Mouse (Mus musculus) CH12.LX (cell line): ENCODE measurements at regions not wholly inside any gene's neighbourhood (a gene's known extent, or its start where the extent isn't known, plus 50 kb on each side); places are given as distances from the start of the nearest gene placed in this dataset.

Source experiments
- DNase-seq: peaks from one replicate; pipeline ENCODE4 v3.0.0-alpha.2; 2013; ENCODE audit errors: extremely low read depth
- H3K27ac ChIP-seq: 2 replicates; pipeline ENCODE4 v1.5.1; 2012; ENCODE audit warnings: low read depth, mild to moderate bottlenecking, control low read depth, moderate library complexity; ENCODE audit not compliant: insufficient read depth
- H3K27me3 ChIP-seq: replicated peaks from 2 replicates; pipeline ENCODE3; 2012; ENCODE audit warnings: inconsistent platforms
- H3K36me3 ChIP-seq, 2 experiments: replicated peaks in 1 of 2; 2 replicates each; pipeline versions ENCODE3 to v1.6.1; 2012; ENCODE audit warnings: inconsistent platforms in 1 of 2, low read length in 1 of 2, mild to moderate bottlenecking in 1 of 2, mixed read lengths in 1 of 2, moderate library complexity in 1 of 2; ENCODE audit not compliant: control insufficient read depth in 1 of 2, insufficient read depth in 1 of 2
- H3K4me1 ChIP-seq, 2 experiments: 2 replicates each; pipeline ENCODE4 v1.6.1; 2012; ENCODE audit warnings: inconsistent platforms in 1 of 2, moderate library complexity in 1 of 2; ENCODE audit not compliant: insufficient read depth in 2 of 2, control insufficient read depth in 1 of 2
- H3K4me2 ChIP-seq: 2 replicates; pipeline ENCODE4 v1.6.1; 2012; ENCODE audit warnings: low read depth, mild to moderate bottlenecking, control low read depth; ENCODE audit not compliant: poor library complexity, insufficient read depth, severe bottlenecking
- H3K4me3 ChIP-seq, 3 experiments: fragments of 150-350 bp in 1 of 3; sonication (generic) in 1 of 3; replicated peaks in 1 of 3; 2 replicates each; pipeline versions ENCODE3 to v1.5.1; 2011 to 2012; ENCODE audit warnings: low read depth in 2 of 3, low read length in 2 of 3, mild to moderate bottlenecking in 2 of 3, moderate library complexity in 2 of 3, control low read depth in 1 of 3, improper control_type of control experiment in 1 of 3, inconsistent platforms in 1 of 3, mixed read lengths in 1 of 3; ENCODE audit not compliant: poor library complexity in 1 of 3
- H3K79me2 ChIP-seq: replicated peaks from 2 replicates; pipeline ENCODE4 v1.6.1; 2012; ENCODE audit warnings: mild to moderate bottlenecking, moderate library complexity; ENCODE audit not compliant: control insufficient read depth, poor library complexity, insufficient read depth, severe bottlenecking; ENCODE audit errors: extremely low read depth
- H3K9ac ChIP-seq: 2 replicates; pipeline ENCODE4 v1.6.1; 2012; ENCODE audit warnings: low read depth, mild to moderate bottlenecking, control low read depth, moderate library complexity; ENCODE audit not compliant: insufficient read depth
- H3K9me3 ChIP-seq: replicated peaks from 2 replicates; pipeline ENCODE3; 2012; ENCODE audit warnings: low read length, inconsistent platforms, mixed read lengths
- BHLHE40 ChIP-seq: IDR thresholded peaks from 2 replicates; pipeline ENCODE4 v1.6.1; 2011; ENCODE audit warnings: mild to moderate bottlenecking, low read depth, low read length, improper control_type of control experiment
- CHD1 ChIP-seq: IDR thresholded peaks from 2 replicates; pipeline ENCODE4 v1.6.1; 2012; ENCODE audit warnings: low read depth, low read length, improper control_type of control experiment, inconsistent platforms
- CHD2 ChIP-seq: IDR thresholded peaks from 2 replicates; pipeline ENCODE4 v1.6.1; 2011; ENCODE audit warnings: low read length, improper control_type of control experiment
- GABPA ChIP-seq: IDR thresholded peaks from 2 replicates; pipeline ENCODE4 v1.6.1; 2012; ENCODE audit warnings: low read depth, low read length, improper control_type of control experiment, inconsistent platforms; ENCODE audit not compliant: insufficient replicate concordance
- HCFC1 ChIP-seq: IDR thresholded peaks from 2 replicates; pipeline ENCODE4 v1.6.1; 2012; ENCODE audit warnings: low read depth, mild to moderate bottlenecking, inconsistent platforms, low read length, improper control_type of control experiment
- IRF4 ChIP-seq: IDR thresholded peaks from 2 replicates; pipeline ENCODE4 v1.6.1; 2014; ENCODE audit warnings: low read depth, mild to moderate bottlenecking, inconsistent platforms, low read length, improper control_type of control experiment
- JUN ChIP-seq: IDR thresholded peaks from 2 replicates; pipeline ENCODE4 v1.6.1; 2011; ENCODE audit warnings: low read depth, mild to moderate bottlenecking, low read length, improper control_type of control experiment, moderate library complexity; ENCODE audit not compliant: insufficient read depth
- MAFK ChIP-seq: IDR thresholded peaks from 2 replicates; pipeline ENCODE4 v1.6.1; 2011; ENCODE audit warnings: low read length, improper control_type of control experiment; ENCODE audit not compliant: insufficient replicate concordance
- MAX ChIP-seq: IDR thresholded peaks from 2 replicates; pipeline ENCODE4 v1.6.1; 2011; ENCODE audit warnings: low read length, improper control_type of control experiment
- MAZ ChIP-seq: IDR thresholded peaks from 2 replicates; pipeline ENCODE4 v1.6.1; 2012; ENCODE audit warnings: low read depth, mild to moderate bottlenecking, inconsistent platforms, low read length, improper control_type of control experiment, moderate library complexity
- MEF2A ChIP-seq: IDR thresholded peaks from 2 replicates; pipeline ENCODE4 v1.6.1; 2014; ENCODE audit warnings: low read depth, mild to moderate bottlenecking, inconsistent platforms, low read length, improper control_type of control experiment, borderline replicate concordance
- MYC ChIP-seq: IDR thresholded peaks from 2 replicates; pipeline ENCODE4 v1.6.1; 2011; ENCODE audit warnings: low read depth, mild to moderate bottlenecking, improper control_type of control experiment, low read length
- NELFE ChIP-seq: IDR thresholded peaks from 2 replicates; pipeline ENCODE4 v1.6.1; 2011; ENCODE audit warnings: low read depth, low read length, improper control_type of control experiment
- PAX5 ChIP-seq: IDR thresholded peaks from 2 replicates; pipeline ENCODE4 v1.6.1; 2012; ENCODE audit warnings: low read length, inconsistent platforms, mixed read lengths
- POLR2A ChIP-seq: IDR thresholded peaks from 2 replicates; pipeline ENCODE4 v1.6.1; 2011; ENCODE audit warnings: low read depth, mild to moderate bottlenecking, improper control_type of control experiment, low read length
- POLR2AphosphoS2 ChIP-seq: IDR thresholded peaks from 2 replicates; pipeline ENCODE4 v1.6.1; 2011; ENCODE audit warnings: low read depth, low read length, improper control_type of control experiment
- RCOR1 ChIP-seq: conservative IDR thresholded peaks from 2 replicates; pipeline ENCODE4 v1.6.1; 2012; ENCODE audit warnings: low read depth, mild to moderate bottlenecking, inconsistent platforms, low read length, improper control_type of control experiment
- SIN3A ChIP-seq: IDR thresholded peaks from 2 replicates; pipeline ENCODE4 v1.6.1; 2012; ENCODE audit warnings: low read length, improper control_type of control experiment, inconsistent platforms
- SMC3 ChIP-seq: IDR thresholded peaks from 2 replicates; pipeline ENCODE4 v1.6.1; 2011; ENCODE audit warnings: low read depth, low read length, improper control_type of control experiment
- TBP ChIP-seq: conservative IDR thresholded peaks from 2 replicates; pipeline ENCODE4 v1.6.1; 2011; ENCODE audit warnings: low read depth, low read length, improper control_type of control experiment
- TCF12 ChIP-seq: IDR thresholded peaks from 2 replicates; pipeline ENCODE4 v1.6.1; 2014; ENCODE audit warnings: low read depth, mild to moderate bottlenecking, inconsistent platforms, low read length, improper control_type of control experiment
- UBTF ChIP-seq: IDR thresholded peaks from 2 replicates; pipeline ENCODE4 v1.6.1; 2012; ENCODE audit warnings: low read depth, mild to moderate bottlenecking, inconsistent platforms, low read length, improper control_type of control experiment, moderate library complexity
- USF1 ChIP-seq: IDR thresholded peaks from 2 replicates; pipeline ENCODE4 v1.6.1; 2014; ENCODE audit warnings: low read depth, mild to moderate bottlenecking, inconsistent platforms, low read length, improper control_type of control experiment
- ZC3H11A ChIP-seq: IDR thresholded peaks from 2 replicates; pipeline ENCODE4 v1.6.1; 2012; ENCODE audit warnings: low read depth, mild to moderate bottlenecking, inconsistent platforms, low read length, improper control_type of control experiment
- ZKSCAN1 ChIP-seq: IDR thresholded peaks from 2 replicates; pipeline ENCODE4 v1.6.1; 2012; ENCODE audit warnings: low read depth, inconsistent platforms, low read length, improper control_type of control experiment, borderline replicate concordance
- ZMIZ1 ChIP-seq: IDR thresholded peaks from 2 replicates; pipeline ENCODE4 v1.6.1; 2012; ENCODE audit warnings: low read depth, mild to moderate bottlenecking, inconsistent platforms, low read length, improper control_type of control experiment
- dilution Hi-C: fragments of 300-500 bp; cut with MboI; formaldehyde crosslinking; loops from 2 replicates; pipeline ENCODE4 v1.14.3; 2020; ENCODE audit warnings: low sequenced_read_pairs; ENCODE audit not compliant: extremely low pct_unique_long_range_greater_than_20kb, extremely low pct_ligation_motif_present
- in situ Hi-C: fragments of 300-500 bp; cut with MboI; formaldehyde crosslinking; loops from 3 replicates; pipeline ENCODE4 v1.14.3; 2019; ENCODE audit warnings: low sequenced_read_pairs, low pct_ligation_motif_present, low pct_unique_long_range_greater_than_20kb, mixed read lengths

DNA sequence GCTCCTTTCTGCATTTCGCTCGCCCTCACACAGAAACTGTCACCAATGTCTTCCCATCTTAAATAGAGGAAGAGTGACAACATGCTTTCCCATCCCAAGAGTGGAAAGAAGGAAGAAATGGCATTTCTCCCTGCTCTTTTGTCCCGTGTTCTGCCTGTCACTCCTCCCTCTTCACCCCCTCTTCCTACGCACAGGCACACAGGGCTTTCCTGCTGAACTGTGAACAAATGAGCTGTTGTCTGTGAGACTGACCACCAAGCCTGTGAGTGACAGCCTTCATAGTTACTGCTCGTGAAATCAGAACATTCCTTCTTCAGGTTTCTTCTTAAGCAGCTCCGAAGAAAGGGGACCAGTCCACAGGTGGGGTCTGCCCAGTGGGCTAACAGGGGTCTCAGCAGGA, 1134.8 kb upstream of the Gulo start:
- TF ChIP-seq RCOR1 (no peak), ZMIZ1 (no peak), POLR2AphosphoS2 (no peak), MYC (no peak), PAX5 (no peak), TCF12 (no peak), MAFK (no peak), UBTF (no peak), NELFE (no peak), ZC3H11A (no peak), GABPA (no peak), CHD2 (no peak), SIN3A (no peak), MEF2A (no peak), CHD1 (no peak), MAX (no peak), SMC3 (no peak), HCFC1 (no peak), MAZ (no peak), BHLHE40 (no peak)
- peaks cover 0 to 9% of the 10 kb centered on the region in 2 experiments; a peak in 2 of 4 replicates for H3K4me1 ChIP-seq
- DNase-seq, result no peak
- no peak overlapping the region for H3K9ac ChIP-seq
- in situ Hi-C loops, result no loop called here
- no peaks in the 10 kb centered on the region for H3K27me3 ChIP-seq
- no peaks in the 10 kb centered on the region for H3K79me2 ChIP-seq
- no peaks in the 10 kb centered on the region for H3K9me3 ChIP-seq
- no peak overlapping the region for H3K4me3 ChIP-seq
- no peak overlapping the region for H3K27ac ChIP-seq
- H3K4me2 ChIP-seq, result no peak overlapping the region
- no peaks in the 10 kb centered on the region for H3K36me3 ChIP-seq
- dilution Hi-C loops, result no loop called here

DNA sequence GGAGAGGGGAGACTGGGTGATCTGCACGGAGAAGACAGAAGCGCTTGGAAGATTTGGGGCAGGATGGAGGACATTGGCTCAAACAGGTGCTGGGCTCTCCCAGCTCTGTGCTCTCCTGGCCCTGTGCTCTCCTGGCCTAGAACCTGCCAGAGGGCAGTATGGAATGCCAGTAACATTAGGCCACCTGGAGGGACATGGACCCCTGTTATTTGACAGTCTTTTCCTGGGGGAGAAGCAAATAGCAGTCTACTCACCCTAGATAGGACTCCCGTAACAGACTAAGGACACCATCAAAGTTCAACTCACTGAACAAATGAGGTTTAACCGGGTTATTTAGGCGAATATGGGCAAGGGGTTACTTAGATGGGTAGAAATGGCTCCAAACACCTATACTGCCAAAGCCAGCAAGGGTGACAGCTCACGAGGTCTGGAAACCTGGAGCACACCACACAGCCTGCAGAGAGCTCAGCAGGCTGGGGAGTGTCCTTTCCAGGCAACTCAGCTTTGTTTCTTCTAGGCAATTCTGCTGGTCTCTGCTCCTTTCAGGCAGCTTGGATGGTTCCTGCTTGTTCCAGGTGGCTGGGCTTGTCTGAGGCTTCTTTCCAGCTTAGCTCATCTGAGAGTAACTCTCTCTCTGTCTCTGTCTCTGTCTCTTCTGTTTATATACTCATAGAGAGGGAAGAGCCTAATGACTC, 1133.7 kb upstream of the Gulo start:
- no peaks in the 10 kb centered on the region for H3K79me2 ChIP-seq
- H3K4me2 ChIP-seq, result no peak overlapping the region
- H3K27ac ChIP-seq, result no peak overlapping the region
- in situ Hi-C loops, result no loop called here
- H3K27me3 ChIP-seq, result no peaks in the 10 kb centered on the region
- no peak overlapping the region for H3K9ac ChIP-seq
- no peak overlapping the region for H3K4me3 ChIP-seq
- H3K36me3 ChIP-seq, result no peaks in the 10 kb centered on the region
- dilution Hi-C loops, result no loop called here
- H3K4me1 ChIP-seq, result peaks cover 0 to 9% of the 10 kb centered on the region in 2 experiments; a peak in 2 of 4 replicates
- no peak for TF ChIP-seq IRF4
- no peak for TF ChIP-seq POLR2AphosphoS2
- no peak for TF ChIP-seq RCOR1
- no peak for TF ChIP-seq GABPA
- no peak for TF ChIP-seq SMC3
- TF ChIP-seq USF1, result no peak
- no peak for TF ChIP-seq MAZ
- TF ChIP-seq POLR2A, result no peak
- TF ChIP-seq ZC3H11A, result no peak
- TF ChIP-seq TBP, result no peak
- TF ChIP-seq MEF2A, result no peak
- TF ChIP-seq JUN, result no peak
- TF ChIP-seq MAX, result no peak
- TF ChIP-seq ZKSCAN1, result no peak
- TF ChIP-seq HCFC1, result no peak
- no peak for TF ChIP-seq NELFE
- no peaks in the 10 kb centered on the region for H3K9me3 ChIP-seq
- no peak for DNase-seq
